Mouse (Mus musculus) naive thymus-derived CD4-positive, alpha-beta T cell, adult 5 months (primary cell): ENCODE measurements around the gene Nr4a3. TPM values are rescaled to one million over a fixed set of nuclear protein-coding genes. Genes with fewer than 3 reads are reported as not detected.

Experiments used
- polyA plus RNA-seq: library from polyadenylated mRNA; unstranded; fragments of 100-300 nt; shearing (Covaris generic); gene quantifications from one replicate; pipeline ENCODE4 v1.2.1, GENCODE M21; 2017

The Nr4a3 gene
- 93.6 TPM for polyA plus RNA-seq

DNA sequence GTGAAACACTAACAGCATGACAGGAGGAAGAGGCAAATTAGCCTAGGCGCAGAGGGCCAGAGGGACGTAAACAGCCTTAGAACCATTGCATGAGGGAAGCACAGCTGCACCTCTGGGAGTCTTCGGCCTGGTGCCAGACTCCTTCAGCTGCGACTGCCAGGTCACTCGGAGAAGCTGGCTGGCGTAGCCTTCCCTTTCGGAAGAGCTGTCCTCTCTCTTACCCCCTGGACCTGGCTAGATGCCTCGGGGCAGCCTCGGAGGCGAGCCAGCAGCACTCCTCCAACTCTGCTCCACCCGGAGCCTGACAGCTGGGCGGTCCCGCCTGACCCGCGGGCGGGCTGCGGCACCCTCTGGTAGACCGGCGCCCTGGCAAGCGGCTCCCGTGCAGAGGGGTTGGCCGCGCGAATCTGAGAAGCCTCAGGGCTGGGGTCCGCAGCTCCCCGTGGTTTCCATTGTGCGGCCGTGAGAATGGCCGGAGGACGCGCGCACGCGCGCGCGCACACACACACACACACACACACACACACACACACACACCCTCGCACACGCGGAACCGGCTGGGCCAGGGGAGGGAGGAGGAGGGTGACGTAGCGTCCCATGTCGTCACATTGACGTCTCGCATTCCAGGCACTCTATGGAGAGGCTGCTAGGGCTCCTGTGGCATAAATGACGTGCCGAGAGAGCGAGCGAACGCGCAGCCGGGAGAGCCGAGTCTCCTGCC lies at the start of gene Nr4a3:
Gene Nr4a3, plus strand, starts transcription at position 663 of the 721 bp plus-strand sequence.

DNA sequence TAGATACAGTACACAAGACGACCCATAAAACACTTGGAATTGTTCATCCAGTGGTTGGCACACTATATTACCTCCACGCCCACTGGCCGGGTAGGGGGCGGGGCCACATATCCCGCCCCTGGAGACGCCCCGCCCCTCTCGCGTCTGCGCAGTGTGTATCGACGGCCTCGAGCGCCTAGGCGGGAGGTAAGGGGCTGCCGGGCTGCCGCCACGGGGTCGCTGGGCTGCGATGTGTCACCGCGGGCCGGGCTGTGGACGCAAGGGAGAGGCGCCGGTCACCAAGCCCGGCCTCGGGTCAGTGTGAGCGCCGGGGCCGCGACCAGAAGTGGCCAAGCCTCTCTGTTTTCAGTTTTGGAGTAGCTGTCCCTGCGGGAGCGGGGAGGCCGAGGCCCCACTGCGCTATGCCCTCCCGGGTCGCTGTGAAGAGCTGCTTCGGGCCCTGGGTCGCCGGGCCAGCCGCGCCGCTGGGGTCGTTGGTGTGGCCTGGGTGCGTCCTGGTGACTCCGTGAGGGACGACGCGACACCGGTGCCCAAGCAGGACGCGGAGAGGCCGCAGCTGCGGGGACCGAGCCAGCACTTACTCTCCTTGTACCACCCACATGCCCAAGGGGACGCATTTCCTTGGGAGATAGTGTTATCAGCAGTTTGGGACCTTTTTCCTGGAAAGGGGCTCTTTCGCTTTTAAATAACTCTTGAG lies 80.0 kb downstream of the Nr4a3 start, which contains the start of gene Stx17:
Gene Stx17, plus strand, starts transcription at position 143 of the 697 bp plus-strand sequence.

Other genes with a start within 250 kb of the Nr4a3 start
- gene Stx17, start 79.8 kb downstream of the Nr4a3 start, polyA plus RNA-seq: 20.2 TPM
- gene Erp44, start 234.4 kb downstream of the Nr4a3 start, polyA plus RNA-seq: 92.2 TPM
- gene Invs, start 234.6 kb downstream of the Nr4a3 start, polyA plus RNA-seq: 8.7 TPM